Mouse (Mus musculus): ENCODE data around the gene Vmn1r40. TPM values are rescaled to one million over a fixed set of nuclear protein-coding genes. Genes with fewer than 3 reads are reported as not detected.

The Vmn1r40 gene
- total RNA-seq (2021): not detected
- long read RNA-seq, experiment 1: 0 reads
- long read RNA-seq, experiment 2: 0 reads

DNA sequence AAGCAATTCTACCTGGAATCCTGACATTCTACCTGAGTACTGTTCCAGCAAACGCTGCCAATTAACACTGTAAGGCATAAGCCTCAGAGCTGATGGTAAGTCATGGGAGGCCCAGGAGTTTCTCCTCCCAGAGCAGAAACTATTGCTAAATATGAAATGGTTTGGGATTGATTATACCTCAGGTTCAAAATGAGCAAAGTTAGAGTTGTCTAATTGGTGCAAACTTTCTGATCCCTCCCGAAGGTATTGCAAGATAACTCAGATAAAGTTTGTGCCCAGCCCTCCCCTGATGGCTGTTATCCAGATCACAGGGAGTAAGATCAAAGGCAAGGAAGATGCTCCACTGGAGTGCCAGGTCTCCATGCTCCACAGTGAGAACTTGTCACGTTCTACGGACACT is at the start of gene Vmn1r40:
TSS of gene Vmn1r40 (plus strand) at position 301 of the 400 bp plus-strand sequence.
- H3K4me3 ChIP-seq: no peak within 1 kb of the TSS
- intact Hi-C loops (cut with DNase I): no loop called here

DNA sequence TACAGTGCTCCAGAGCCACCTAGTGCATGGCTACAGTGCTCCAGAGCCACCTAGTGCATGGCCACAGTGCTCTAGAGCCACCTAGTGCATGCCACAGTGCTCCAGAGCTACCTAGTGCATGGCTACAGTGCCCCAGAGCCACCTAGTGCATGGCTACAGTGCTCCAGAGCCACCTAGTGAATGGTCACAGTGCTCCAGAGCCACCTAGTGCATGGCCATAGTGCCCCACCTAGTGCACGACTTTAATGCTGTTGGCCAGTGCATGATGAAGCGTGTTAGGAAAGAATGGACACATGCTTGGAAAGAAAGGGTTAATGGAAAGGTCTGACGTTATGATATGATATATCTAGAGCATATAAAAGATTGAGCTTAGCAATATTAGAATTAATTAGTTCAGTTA is 49.0 kb upstream of the Vmn1r40 start:
- no peak; the same call in 1 of the 2 replicates for TF ChIP-seq CTCF (IDR thresholded peaks at IDR 0.05)
- H3K27ac ChIP-seq: no peak overlapping the region
- intact Hi-C loops (cut with DNase I): no loop called here

More for the DNA sequence above, at the start of gene Vmn1r40:
- TF ChIP-seq CTCF (IDR thresholded peaks at IDR 0.05): no peak
- no peak for DNase-seq (ENCODE audit: extremely low spot score in 1 of 2, low spot score in 2 of 2)
- H3K27ac ChIP-seq: no peak within 1 kb of the TSS

DNA sequence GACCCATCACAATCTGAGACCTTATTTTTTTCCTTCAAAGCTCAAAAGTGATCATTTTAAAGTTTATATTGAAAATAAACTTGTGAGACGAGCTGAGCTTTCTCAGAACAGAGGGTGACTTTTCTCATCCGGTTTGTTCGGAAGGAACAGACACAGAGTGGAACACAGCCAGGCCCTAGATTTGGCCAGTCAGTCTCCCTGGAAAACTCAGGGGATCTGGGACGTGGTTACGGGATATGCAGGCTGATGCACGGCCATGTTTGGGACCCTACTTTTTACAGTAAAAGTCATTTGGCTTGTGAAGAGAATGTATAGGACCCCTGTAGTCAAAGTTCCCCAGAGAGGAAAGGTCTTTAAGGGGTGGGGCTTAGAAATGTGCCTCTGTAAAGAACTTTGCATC is 48.4 kb upstream of the Vmn1r40 start:
- no peak for TF ChIP-seq CTCF (IDR thresholded peaks at IDR 0.05)
- DNase-seq (ENCODE audit: extremely low spot score in 1 of 2, low spot score in 2 of 2): no peak
- Histone ChIP-seq H3K4me3 (no peak overlapping the region), H3K27ac (no peak overlapping the region)
- intact Hi-C loops (cut with DNase I): no loop called here

More for the DNA sequence above, 49.0 kb upstream of the Vmn1r40 start:
- H3K4me3 ChIP-seq: no peak overlapping the region
- no peak for DNase-seq (ENCODE audit: extremely low spot score in 1 of 2, low spot score in 2 of 2)

DNA sequence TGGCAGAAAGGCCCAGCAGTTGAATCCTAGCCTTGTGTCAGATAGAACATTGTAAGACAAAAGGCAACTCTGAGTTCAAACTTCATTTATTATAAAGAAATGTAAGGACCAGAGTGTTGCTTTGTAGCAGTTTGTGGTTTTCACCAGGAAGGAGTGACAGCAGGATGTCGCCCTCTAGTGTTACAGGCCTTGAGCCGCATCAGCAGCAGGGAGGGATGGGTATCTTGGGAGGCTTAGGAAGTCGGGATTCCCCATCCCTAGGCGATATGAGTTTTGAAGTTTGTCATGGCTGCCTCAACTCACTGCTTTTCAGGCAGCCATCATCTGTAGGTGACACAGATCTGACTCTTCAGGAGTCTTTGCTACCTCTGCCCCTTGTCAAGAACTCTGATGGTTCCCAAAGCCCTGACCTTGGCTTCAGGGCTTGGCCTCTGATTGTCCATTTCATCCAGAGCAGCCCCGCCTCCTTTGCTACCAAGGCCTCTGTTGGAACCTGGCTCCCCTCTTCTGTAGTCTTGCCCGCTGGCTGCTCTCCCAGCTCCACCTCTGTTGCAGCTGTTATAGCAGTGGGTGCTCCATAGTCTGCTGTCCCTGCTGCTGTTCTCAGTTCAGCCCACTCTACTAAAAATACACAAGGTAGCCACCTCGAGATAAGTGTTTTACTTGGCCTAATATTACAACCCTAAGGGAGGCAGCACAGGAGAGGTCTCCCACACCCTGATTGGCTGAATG is 47.5 kb upstream of the Vmn1r40 start:
- no peak overlapping the region for H3K27ac ChIP-seq
- no peak for DNase-seq (ENCODE audit: extremely low spot score in 1 of 2, low spot score in 2 of 2)
- TF ChIP-seq CTCF (IDR thresholded peaks at IDR 0.05): peak; percentile 82
- H3K4me3 ChIP-seq: no peak overlapping the region
- intact Hi-C loops (cut with DNase I): no loop called here

DNA sequence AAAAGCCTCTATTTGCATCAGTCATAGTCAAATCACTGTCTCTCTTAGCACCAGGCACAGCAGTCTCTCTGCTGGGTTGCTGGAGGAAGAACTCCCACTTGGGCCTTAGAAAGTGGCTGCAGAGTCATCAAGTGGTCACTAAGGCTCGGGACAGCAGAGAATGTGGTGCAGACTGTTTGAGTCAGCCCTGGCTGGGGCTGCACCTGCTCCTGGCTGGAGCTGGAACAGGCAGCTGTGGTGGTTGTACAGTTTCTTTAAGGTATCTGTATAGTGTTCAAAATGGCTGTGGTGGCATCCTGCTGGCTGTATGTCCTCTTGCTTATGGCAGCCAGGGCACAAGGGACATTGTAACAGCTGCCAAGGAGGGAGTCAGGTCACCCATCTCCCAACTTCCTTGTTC is 46.9 kb upstream of the Vmn1r40 start:
- TF ChIP-seq CTCF (IDR thresholded peaks at IDR 0.05): no peak
- H3K27ac ChIP-seq: no peak overlapping the region
- intact Hi-C loops (cut with DNase I): no loop called here

DNA sequence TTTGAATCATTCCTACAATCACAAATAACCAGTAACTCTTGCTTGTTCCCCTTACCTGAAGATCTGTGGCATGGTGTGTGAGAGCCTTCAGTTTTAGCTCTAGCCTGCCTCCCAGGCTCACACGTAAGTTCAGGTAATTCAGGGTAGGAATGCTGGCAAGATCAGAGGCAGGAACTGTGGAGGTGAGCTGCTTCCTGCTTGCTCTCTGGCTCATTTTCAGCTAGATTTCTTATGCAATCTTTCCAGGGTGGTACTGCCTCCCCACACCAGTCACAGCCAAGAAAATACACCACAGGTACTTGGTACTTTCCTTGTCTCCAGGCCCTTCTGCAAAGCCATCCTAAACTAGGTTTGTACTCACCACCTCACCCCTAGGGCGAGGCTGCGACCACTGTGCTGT is 44.8 kb upstream of the Vmn1r40 start:
- intact Hi-C loops (cut with DNase I): no loop called here
- Histone ChIP-seq H3K4me3 (no peak overlapping the region), H3K27ac (no peak overlapping the region)
- DNase-seq (ENCODE audit: extremely low spot score in 1 of 2, low spot score in 2 of 2): no peak
- no peak for TF ChIP-seq CTCF (IDR thresholded peaks at IDR 0.05)

More for the DNA sequence above, 46.9 kb upstream of the Vmn1r40 start:
- no peak for DNase-seq (ENCODE audit: extremely low spot score in 1 of 2, low spot score in 2 of 2)
- no peak overlapping the region for H3K4me3 ChIP-seq

DNA sequence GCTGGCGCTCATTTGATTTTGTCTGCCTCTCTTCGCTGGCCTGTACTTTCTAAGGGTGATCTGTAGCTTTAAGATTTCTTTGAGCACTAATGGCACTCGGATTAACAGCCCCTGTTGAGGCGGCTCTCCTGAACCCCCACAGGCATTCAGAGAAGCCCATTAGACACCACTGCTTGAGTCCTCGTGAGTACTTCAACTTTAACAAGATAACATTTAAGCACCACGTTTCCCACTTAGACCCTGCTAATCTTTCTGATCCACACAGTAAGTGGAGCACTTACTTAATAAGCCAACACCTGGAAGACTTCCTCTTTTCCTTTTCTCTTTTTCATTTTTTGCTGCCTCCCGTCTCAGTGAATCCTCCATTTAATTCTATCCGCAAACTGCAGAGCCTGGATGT is 42.2 kb upstream of the Vmn1r40 start:
- Histone ChIP-seq H3K4me3 (no peak overlapping the region), H3K27ac (no peak overlapping the region)
- DNase-seq (ENCODE audit: extremely low spot score in 1 of 2, low spot score in 2 of 2): peak in 1 of 2 experiments; percentile 0
- TF ChIP-seq CTCF (IDR thresholded peaks at IDR 0.05): no peak
- intact Hi-C loops (cut with DNase I): no loop called here

DNA sequence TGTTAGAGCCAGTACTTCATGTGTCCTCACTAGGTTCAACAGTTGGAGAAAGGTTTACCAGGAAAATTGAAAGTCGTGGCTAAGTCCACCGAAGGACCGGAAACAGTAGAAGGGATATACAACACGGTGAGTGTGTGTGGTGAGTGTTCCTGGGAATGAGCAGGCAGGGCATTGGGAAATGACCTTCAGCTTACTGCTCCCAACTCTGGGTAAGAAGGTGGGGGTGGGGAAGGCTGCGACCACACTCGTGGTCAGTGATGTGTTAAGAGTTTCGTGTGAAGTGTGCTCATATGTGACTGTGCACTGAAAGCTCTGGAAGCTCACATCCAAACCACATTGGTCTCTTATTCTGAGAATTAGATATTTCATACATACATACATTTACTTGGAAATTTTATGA is 41.7 kb upstream of the Vmn1r40 start:
- Histone ChIP-seq H3K27ac (no peak overlapping the region), H3K4me3 (no peak overlapping the region)
- peak in 1 of 2 experiments; percentile 8 for DNase-seq (ENCODE audit: extremely low spot score in 1 of 2, low spot score in 2 of 2)
- intact Hi-C loops (cut with DNase I): no loop called here
- TF ChIP-seq CTCF (IDR thresholded peaks at IDR 0.05): no peak

DNA sequence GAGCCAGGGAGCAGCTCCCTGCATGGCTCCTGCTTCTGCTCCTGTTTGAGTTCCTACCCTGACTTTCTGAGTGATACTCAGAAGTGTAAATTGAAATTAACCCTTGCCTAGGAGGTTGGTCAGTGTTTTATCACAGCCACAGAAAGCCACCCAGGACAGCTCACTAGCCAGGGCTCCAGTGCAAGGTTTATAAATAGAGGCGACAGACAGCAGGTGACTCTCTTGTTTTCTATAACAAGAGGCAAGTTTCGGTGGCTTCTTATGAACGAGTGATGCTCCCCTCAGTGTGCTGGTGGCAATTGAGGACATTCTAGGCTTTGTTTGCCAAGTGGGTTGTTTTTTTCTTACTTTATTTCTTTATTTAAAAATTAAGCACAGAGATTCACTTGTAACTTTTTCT is 40.4 kb upstream of the Vmn1r40 start:
- TF ChIP-seq CTCF (IDR thresholded peaks at IDR 0.05): no peak
- intact Hi-C loops (cut with DNase I): no loop called here
- no peak overlapping the region for H3K27ac ChIP-seq
- H3K4me3 ChIP-seq: no peak overlapping the region
- no peak for DNase-seq (ENCODE audit: extremely low spot score in 1 of 2, low spot score in 2 of 2)

DNA sequence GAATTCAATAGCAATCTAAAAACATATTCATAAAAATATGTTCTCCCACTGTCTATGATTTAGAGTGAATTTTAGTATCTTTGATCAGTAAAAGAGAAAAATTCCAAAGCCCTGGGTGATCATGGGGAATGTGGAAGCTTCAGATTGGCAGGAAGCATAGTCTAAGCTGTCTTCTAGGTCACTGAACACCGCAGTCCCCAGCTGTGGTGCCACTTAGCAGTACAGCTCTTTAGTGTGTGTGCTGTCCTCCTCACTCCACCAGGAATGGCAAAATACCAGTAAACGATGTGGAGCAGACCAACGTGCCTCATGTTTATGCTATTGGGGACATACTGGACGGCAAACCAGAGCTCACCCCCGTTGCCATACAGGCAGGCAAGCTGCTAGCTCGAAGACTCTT is 37.8 kb upstream of the Vmn1r40 start:
- Histone ChIP-seq H3K4me3 (no peak overlapping the region), H3K27ac (no peak overlapping the region)
- TF ChIP-seq CTCF (IDR thresholded peaks at IDR 0.05): no peak
- DNase-seq (ENCODE audit: extremely low spot score in 1 of 2, low spot score in 2 of 2): peak in 1 of 2 experiments; percentile 5
- intact Hi-C loops (cut with DNase I): no loop called here

DNA sequence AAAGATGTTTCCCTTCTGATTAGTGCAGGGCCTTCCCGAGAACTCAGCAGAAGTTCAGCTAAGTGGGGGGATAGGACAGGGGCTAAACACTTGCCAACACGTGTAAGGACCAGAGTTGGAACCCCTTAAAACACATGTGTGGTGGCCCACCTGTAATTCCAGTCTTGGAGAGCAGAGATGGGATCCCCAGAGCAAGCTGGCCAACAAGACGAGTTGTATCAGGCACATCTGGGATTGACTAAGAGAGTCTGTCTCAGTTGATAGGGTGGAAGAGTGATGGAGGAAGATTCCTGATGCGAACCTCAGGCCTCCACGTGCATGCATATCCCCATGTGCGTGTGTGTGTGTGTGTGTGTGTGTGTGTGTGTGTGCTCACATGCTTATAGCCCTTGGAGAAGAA is 35.9 kb upstream of the Vmn1r40 start:
- intact Hi-C loops (cut with DNase I): loop anchor here (10.0 kb wide), 2 partner anchors 753 to 863 kb away; partner anchors contain the start of gene Cfap100
- TF ChIP-seq CTCF (IDR thresholded peaks at IDR 0.05): no peak
- Histone ChIP-seq H3K4me3 (no peak overlapping the region), H3K27ac (no peak overlapping the region)
- peak in 1 of 2 experiments; percentile 10 for DNase-seq (ENCODE audit: extremely low spot score in 1 of 2, low spot score in 2 of 2)

DNA sequence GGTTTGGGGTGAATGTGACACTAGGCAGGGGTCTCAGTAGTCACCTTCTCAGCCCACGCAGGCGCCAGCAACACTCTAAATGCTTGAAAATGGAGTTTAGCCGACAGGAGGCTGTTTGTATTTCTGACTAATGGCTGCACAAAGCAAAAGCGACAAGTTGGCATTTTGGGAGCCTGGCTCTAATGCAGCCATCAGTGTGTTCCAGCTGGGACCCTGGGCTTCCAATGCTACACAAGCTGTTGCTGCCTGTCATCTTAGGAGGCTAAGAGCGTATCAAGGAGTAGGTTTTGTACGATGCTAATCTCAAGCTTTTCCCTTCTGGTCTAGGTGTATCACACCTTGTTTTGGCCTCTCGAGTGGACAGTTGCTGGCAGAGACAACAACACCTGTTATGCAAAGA is 34.7 kb upstream of the Vmn1r40 start:
- TF ChIP-seq CTCF (IDR thresholded peaks at IDR 0.05): no peak
- no peak for DNase-seq (ENCODE audit: extremely low spot score in 1 of 2, low spot score in 2 of 2)
- Histone ChIP-seq H3K4me3 (no peak overlapping the region), H3K27ac (no peak overlapping the region)
- intact Hi-C loops (cut with DNase I): loop anchor here (10.0 kb wide), 2 partner anchors 752 to 862 kb away; partner anchors contain the start of gene Cfap100
